Mouse (Mus musculus) brain, adult 10 weeks (tissue): ENCODE measurements around the gene Lacc1. TPM values are rescaled to one million over a fixed set of nuclear protein-coding genes. Genes with fewer than 3 reads are reported as not detected.

Experiments
- polyA plus RNA-seq: library from polyadenylated mRNA; stranded (reverse); fragments of 350-450 nt; fragmentation: Illumina TruSeq; extraction: RNeasy Lipid Tissue Mini Kit (QIAGEN cat#74804); gene quantifications from one replicate; pipeline ENCODE4 v1.2.3, GENCODE M21; 2015; ENCODE audit warnings: low read depth, low replicate concordance

The Lacc1 gene
- 4.3 TPM for polyA plus RNA-seq

DNA sequence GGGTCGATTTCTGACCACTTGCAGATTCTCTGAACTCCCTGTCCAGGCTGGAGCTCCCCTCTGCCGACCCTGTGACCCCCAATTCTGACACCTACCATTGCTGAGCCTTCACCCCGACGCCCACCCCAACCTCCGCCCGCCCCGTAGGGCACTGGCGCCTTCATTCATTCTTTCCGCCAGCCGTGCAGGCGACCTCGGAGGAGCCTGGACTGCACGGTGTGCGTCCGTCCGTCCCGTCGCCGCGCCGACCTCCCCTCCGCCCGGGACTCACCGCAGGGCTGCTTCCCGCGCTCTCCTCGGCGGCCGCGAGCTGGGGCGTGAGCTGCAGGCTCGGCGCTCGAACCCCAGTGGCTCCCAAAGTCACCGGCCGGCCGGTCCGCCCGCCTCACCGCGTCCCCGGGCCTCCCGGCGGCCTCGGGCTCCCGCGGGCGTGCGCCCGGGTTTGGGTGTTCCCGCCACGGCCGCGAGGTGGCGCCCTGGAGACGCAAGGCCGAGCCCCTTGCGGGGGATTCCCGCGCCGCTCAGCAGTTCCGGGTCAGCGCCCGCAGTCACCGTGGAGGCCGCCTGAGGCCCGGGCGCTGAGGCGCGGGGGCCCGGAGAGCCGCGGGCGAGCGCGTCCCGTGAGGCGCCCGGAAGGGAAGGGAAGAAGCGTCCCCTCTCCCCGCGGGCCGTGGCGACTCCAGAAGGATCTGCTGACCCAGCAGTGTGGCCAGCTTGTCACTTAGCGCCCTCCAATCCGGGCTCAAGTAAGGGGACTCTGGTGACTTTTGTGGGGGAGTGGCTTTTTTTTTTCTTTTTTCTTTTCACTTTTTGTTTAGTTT, at the start of gene Lacc1, which contains the start of gene Ccdc122:
Gene Lacc1 (minus strand): TSS at position 679 of the 821 bp plus-strand sequence.
Gene Ccdc122 (plus strand): TSS at position 547 of the 821 bp plus-strand sequence.

Other genes starting within 250 kb of the Lacc1 start
- gene Ccdc122, start 132 bp downstream of the Lacc1 start, polyA plus RNA-seq = 5.5 TPM
- 23.8 TPM for gene Enox1, start 119.9 kb upstream of the Lacc1 start, polyA plus RNA-seq